Mouse (Mus musculus) kidney, postnatal 10 days (tissue): ENCODE measurements around the gene Kcnc1.

Experiments used
- DNase-seq: peaks from one replicate; pipeline ENCODE4 v3.0.0; 2021; ENCODE audit warnings: mixed read lengths

Gene Kcnc1

DNA sequence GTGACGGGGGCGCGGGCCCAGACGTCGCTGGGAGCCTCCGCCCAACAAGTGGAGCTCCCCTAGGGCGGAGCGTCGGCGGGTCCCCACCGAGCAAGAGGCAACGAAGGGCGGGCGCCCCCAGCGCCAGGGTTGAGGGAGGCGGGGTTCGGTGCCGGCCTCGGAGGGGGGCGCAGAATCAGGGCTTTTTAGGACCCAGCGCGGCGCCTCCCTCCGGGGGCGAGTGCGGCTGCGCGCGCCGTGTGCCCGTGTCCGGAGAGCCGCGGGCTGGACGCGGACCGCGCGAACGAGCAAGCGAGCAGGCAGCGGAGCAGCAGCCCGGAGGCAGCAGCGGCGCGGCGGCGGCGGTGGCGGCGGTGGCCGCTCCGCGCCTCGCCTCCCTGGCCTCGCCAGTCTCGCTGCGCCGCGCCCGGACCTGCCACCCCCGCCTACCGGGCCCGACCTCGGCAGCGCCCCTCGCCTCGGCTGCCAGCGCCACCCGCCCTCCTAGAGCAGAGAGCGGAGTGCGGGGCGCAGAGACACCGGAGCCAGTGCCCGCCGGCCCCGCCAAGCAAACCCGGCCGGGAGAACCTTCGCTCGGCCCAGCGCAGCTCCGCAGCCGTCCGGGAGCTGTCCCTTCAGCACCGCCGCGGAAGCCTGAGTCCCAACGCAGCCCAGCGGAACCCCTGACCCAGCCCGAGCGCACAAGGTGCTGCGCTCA, at the start of gene Kcnc1:
Gene Kcnc1, plus strand, starts transcription at position 267 of the 697 bp plus-strand sequence.
- DNase-seq = peak; percentile 92

DNA sequence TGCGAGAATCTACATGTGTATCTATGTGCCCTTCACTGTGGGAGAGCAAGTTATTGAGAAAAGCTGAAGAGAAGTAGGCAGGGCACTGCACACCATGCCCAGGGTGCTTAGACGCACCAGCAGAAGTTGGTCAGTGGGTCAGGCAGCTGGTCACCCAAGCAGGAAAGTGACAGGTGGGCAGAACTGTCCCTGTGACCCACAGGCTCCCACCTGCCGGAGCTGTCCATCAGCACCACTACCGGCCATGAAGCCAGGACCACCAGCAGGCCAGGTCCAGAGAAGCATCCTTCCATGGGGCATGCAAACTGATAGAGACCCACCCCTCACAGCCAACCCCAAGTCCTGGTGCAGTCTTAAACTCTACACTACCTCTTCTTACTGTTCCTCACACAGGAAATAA, 48.6 kb upstream of the Kcnc1 start:
- DNase-seq = peak; percentile 9

DNA sequence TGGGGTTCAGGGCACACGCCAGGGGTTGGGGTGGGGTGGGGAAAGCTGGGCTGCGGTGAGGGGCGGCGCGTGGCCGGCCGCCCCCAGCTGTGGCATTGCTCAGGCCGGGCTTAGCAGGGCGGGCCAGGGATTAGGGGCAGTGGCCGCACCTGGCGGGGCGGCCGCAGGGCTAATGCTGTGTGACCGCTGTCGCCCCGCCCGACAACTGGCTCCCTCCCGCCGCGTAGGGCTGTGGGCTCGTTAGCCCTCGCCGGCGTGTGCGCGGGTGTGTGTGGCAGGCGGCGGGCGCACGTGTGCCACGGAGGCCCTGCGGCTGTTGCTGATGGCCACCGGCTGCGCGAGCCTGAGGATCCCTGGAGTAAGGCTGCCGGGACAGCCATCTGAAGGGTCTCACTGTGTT, 47.5 kb upstream of the Kcnc1 start:
- DNase-seq = no peak

DNA sequence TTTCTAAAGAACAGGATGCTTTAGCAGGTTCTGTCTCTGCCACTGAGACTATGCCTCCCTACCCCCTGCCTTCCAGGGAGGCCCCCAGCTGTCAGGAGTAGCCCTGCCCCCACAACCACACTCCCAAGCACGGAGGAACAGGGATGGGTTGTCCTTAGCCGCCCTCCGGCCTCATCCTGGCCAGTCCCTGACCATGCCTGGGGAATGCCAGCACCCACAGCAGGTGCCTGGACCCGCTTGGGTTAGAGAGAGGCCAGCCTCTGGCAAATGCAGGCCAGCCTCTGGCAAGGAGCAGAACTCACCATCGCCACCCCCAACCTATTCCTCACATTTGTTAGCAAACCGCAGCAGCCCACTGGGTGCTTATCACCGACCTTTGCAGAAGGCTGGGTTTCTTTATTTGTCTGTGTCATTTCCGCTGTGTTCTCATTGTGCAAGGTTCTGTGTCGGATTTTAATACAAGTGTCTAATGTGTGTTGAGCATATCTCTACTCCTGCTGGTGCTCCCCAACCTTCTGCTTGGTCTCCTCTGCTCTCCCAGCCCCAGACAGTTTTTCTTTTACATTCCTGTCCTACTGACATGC, 46.1 kb upstream of the Kcnc1 start:
- DNase-seq = no peak

DNA sequence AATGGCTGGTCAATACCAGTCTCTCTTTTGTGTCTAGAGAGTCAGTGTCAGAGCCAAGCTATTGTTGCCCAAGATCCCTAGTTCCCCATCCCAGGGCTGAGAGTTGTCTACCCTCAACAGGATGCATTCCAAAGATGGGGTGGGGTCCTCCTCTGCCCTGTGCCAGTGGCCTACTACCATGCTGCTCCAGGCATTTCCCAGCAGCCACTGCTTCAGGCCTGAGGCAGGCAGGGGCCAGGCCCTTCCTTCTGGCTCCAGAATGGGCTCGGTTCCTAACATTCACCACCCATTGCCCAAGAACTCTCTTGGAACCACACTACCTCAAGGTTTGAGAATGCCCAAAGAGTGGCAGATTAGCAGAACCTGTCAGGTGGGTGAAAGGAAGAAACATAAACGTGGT, 43.5 kb upstream of the Kcnc1 start:
- DNase-seq = no peak

DNA sequence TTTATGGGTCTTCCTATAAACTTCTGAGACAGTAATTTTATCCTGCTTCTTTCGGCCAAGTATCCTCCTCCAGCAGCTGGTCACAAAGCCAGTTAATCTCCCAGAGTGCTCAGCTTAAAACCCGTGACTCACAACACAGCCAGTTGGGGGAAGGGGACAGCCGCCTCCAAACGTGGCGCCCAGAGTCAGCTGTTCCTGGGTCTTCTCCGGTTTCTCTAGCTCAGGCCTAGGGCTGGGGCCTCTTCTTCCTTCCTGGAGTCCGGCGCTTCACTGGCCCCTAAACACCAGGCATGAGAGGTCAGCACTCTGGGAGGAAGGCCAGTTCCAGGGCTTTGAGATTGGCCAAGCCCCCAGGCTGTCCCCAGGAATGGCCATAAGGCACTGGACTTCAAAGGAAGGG, 43.1 kb upstream of the Kcnc1 start:
- DNase-seq = no peak

DNA sequence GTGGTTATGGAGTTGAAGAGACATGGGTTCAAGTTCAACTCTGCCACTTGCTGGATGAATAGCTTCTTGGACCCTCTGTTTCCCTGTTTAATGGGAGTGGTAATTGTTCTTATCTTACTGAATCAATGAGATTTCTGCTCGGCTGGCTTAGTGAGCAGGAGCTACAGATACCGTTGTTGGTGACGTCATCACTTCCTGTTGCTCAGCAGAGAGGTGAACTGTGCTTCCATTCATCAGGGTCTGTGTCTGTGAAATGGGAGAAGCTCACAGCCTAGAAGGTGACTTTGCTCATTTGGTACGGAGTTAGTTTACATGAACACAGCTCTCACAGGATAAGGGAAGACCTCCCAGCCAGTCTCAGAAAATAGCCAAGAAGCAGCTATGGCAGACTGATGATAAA, 42.4 kb upstream of the Kcnc1 start:
- no peak for DNase-seq

DNA sequence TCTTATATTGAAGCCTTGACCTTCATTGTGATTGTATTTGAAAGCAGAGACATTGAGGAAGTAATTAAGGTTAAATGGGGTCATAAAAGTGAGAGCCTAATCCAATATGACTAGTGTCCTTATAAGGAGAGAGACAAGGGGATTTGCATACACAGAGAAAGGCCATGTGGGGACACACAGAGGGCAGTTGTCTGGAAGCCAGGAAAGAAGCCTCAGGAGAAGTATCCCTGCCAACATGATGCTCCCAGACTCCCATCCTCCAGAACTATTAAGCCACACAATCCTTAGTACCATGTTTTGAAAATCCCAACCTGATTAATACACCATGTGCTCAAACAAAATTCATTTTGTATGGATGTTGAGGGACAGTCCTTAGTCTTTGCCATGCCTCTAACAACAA, 34.5 kb upstream of the Kcnc1 start:
- no peak for DNase-seq

DNA sequence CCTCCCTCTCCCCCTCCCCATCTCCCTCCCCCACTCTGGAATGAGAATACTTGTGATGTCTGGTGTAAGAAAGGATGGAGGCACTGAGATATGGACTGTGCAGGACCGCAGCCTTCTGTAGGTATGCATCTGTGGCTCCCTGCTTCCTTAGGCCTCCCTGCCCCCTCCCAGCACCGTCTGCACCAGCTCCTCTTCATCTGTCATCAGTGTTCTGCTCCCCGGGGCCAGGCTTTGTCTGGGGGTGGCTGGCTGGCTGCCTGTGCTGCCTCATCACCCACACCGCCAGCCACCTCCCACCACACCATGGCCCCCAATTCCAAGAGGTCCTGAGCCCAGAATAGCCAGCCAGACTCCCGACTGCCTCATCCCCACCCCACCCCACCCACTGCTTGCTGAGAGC, 32.1 kb upstream of the Kcnc1 start:
- no peak for DNase-seq

DNA sequence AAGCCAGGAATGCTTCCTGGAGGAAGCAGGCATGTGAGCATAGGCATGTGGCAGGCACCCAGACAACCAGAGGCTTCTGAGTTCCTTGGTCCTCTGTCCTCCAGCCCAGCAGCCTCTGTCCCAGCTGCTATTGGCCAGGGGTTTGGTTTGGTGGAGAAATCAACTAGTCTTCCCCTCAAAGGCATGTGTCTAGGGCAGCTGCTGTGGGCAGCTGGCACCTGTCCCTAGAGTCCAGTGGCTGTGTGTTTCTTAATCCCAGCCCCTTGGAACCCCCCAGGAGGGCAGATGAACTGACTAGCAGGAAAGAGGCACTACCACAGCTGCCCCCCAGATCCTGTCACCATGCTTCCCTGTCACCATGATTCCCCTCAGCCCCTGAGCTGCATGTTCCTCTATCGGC, 30.5 kb upstream of the Kcnc1 start:
- DNase-seq = no peak

DNA sequence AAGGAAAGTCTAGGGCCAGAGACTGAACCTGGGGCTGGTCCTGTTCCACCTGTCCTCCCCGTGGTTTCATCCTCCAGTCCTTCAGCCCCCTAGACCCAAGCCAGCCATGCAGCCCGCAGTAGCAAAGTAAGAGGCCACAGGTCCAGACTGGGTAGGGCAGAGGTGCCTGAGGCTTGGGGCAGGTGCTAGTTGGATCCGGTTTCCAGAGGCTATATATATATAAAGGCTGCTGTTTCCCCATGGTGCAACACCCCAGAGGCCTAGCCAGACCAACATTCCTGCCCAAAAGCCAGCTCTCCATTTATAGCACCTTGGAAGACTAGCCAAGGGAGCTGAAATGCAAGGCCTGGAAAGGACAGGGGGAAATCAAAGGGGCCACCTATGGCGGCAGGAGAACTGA, 25.2 kb upstream of the Kcnc1 start:
- DNase-seq = no peak

DNA sequence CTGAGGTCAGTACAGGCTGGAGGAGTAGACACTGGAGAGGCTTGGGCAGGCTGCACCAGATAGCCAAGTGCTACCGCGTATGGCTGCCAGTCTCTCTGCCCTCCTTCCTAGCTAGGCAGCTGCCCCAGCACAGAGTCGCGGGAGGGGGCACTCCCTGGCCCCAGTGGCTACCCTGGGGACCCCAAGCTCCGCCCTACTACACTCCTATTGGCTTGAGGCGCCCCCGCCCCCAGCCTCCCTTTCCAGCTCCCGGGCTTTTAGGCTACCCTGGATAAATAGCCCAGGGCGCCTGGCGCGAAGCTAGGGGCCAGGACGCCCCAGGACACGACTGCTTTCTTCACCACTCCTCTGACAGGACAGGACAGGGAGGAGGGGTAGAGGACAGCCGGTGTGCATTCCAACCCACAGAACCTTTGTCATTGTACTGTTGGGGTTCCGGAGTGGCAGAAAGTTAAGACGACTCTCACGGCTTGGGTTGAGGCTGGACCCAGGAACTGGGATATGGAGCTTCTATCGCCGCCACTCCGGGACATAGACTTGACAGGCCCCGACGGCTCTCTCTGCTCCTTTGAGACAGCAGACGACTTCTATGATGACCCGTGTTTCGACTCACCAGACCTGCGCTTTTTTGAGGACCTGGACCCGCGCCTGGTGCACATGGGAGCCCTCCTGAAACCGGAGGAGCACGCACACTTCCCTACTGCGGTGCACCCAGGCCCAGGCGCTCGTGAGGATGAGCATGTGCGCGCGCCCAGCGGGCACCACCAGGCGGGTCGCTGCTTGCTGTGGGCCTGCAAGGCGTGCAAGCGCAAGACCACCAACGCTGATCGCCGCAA, 19.9 kb upstream of the Kcnc1 start, which contains the start of gene Myod1:
Gene Myod1, plus strand, starts transcription at position 303 of the 836 bp plus-strand sequence.
- DNase-seq = no peak

DNA sequence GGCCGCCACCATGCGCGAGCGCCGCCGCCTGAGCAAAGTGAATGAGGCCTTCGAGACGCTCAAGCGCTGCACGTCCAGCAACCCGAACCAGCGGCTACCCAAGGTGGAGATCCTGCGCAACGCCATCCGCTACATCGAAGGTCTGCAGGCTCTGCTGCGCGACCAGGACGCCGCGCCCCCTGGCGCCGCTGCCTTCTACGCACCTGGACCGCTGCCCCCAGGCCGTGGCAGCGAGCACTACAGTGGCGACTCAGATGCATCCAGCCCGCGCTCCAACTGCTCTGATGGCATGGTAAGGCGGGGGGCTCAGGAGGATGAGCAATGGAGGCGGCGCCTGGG, 19.3 kb upstream of the Kcnc1 start:
- DNase-seq = no peak

DNA sequence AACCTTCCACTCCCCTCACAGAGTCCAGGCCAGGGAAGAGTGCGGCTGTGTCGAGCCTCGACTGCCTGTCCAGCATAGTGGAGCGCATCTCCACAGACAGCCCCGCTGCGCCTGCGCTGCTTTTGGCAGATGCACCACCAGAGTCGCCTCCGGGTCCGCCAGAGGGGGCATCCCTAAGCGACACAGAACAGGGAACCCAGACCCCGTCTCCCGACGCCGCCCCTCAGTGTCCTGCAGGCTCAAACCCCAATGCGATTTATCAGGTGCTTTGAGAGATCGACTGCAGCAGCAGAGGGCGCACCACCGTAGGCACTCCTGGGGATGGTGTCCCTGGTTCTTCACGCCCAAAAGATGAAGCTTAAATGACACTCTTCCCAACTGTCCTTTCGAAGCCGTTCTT, 18.2 kb upstream of the Kcnc1 start:
- peak; percentile 20 for DNase-seq

DNA sequence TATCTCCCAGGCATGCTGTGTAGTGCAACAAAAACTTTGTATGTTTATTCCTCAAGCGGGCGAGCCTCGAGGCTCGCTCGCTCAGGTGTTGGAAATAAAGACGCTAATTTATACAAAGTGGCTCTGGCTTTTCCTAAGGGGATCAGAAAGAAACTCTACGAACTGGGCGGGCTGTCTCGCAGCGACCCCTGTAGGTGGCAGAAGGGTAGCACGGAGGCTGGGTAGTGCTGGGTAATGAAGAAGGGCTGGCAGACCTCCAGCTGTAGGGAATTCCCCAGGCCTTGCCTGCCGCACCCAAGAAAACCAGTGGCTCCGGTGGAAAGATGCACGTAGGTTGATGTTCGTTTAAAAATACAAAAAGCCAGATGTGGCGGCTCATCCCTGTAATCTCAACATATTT, 17.3 kb upstream of the Kcnc1 start:
- DNase-seq = peak; percentile 76

DNA sequence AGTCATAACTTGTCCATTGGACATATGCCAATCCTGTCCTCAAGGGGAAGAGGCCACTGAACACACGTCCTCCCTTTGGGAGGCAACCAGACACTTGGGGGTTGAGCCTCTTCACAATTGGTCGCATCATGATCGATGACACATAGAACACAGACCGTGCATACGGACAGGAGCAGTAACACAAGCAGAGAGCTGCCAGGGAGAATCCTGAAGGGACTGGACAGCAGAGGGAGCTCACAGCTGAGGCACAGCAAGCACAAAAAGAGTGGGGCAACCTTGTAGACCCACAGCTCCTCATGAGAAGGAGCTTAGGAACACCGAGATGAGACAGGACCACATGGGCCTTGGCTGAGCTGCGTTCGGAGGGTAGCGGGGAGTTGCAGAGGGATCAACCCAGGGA, 15.7 kb upstream of the Kcnc1 start:
- DNase-seq = peak; percentile 16

DNA sequence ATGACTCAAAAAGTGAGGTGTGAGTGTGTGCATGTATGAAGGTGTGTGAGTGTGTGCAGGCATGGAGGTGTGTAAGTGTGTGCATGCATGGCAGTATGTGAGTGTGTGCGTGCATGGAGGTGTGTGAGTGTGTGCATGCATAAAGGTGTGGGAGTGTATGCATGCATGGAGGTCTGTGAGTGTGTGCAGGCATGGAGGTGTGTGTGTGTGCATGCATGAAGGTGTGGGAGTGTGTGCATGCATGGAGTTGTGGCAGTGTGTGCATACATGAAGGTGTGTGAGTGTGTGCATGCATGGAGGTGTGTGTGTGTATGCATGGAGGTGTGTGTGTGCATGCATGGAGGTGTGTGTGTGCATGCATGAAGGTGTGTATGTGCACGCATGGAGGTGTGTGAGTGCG, 8.9 kb upstream of the Kcnc1 start:
- no peak for DNase-seq

DNA sequence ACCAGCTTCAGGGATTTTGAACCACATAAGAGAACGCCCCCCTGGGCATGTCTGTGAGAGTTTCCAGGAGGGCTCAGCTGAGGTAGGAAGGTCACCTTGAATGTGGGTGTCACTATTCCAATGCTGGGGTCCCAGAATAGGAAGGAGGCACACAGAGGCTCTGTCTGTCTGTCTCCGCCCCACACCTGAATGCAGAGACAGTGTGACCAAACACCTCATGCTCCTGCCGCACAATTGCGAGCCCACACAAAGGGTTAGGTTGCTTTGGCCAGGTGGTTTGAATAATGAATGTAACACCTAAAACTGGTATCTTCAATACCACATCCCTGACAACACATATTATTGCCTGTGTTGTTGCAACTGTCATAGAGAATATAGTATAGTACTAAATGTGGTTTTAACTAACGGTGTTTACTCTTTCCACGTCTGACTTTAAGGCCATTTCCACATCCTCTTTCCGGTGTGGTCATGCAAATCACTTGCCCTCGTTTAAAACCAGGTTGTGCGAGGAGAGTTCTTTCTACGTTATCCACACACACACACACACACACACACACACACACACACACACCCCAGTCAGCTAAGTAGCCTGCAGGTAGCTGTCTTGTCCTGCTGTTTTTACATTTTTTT, 6.7 kb upstream of the Kcnc1 start:
- DNase-seq = no peak

DNA sequence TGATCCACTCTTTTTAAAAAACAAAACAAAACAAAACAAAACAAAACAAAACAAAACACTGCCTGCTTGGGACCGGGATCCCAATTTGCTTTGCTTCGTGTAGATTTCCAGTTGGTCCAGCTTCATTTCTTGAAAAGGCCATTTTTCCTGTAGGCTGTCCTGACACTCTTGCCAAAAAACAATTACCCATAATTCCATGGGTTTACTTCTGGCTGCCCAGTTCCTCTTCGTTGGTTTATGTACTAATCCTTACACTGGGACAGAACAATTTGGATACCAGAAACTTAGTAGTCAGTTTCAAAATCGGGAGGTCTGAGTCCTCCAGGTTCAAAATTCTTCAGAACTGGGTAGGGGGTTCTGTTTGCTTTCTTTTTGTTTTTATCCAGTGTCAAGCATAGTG, 6.1 kb upstream of the Kcnc1 start:
- DNase-seq = no peak

DNA sequence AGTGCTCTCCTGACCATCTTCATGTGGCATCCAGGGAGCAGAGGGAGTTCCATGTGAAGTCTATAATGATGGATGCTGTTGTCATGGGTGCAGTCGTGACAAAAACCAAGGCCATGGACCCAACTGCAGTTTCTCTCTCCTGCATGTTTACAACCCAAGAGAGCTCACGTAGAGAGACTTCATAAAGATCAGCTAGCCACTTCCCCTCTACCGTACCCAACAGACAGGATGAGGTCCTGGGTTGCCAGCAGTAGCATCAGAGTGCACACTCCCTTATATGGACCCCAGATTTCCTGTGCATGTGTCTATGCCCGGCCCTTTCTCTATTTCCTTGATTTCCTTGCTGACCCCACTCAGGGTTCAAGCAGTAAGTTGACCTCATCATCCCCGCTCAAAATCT, 4.6 kb upstream of the Kcnc1 start:
- no peak for DNase-seq

DNA sequence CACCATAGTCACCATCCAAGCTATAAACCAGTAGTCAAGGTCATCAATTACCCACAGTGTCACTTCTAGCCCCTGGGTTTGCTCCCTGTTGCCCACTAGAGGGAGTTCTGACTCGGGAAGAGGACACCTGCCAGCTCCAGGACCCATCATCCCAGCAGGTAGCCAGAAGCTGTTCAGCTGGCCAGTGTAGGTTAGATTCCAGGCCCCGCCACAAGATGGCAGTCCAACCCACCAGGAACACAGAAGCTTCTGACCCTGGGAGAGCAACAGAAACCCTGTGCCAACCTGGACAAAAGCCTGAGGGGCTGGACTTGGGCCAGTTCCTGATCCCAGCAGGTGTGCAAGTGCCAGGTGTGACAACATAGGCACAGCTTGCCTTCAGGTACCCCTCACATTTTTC, 3.2 kb upstream of the Kcnc1 start:
- peak; percentile 86 for DNase-seq

DNA sequence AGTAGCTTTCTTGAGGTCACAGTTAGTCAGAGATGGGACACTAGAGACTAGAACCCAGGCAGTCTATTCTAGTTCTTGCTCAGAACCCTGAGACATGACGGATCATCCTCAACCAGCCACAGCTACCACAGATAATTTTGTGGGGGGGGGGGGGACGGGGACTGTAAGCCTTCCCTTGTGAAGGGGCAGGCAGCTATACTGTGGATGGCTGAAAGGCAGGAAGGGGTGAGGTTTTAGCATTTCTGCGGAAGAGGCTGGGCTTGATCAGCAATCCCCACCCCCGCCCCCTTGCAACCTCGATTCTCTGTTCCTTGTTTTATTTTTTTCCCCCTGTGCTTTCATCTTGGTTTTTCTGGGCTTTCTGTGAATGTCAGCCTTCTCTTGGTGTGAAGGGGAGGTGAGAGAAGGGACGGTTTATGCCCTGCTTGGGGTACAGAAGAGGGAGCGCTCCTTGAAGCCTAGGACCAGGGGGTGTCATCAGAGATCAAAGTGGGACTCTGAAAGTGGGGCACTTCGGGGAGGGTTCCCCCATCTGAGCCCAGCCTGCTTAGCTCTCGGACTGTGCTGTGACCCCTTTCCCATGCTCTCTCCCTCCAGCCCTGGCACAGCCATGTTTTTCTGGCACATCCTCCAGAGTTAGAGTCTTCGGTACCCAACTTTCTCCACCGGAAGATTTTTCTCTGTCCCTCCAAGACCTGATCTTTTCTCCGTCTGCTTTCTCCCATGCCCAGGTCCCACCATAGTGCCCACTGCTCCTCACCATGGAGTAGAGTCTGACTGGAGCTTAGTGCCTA, 2.4 kb upstream of the Kcnc1 start:
- DNase-seq = no peak

DNA sequence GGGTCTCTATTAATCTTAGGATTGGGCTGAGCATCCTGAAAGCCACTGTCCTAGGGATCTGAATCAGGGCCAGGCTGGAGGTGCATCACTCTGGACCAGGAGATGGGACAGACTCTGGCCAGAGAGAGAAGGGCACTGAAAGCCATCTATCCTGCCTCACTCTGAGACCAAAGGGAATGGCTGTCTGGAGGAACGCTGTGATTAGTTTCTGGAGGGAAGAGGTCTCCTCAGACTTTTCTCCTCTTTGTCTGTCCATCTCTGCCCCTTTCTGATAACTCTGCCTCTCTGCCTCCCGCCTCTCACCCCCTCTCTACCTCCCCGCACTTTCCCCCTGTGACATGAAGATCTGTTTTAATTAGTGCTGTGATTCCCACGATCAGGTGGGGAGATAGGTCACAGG, 1.4 kb upstream of the Kcnc1 start:
- DNase-seq = no peak
